Mouse (Mus musculus) small intestine, adult 2 months (tissue): ENCODE measurements at regions not wholly inside any gene's neighbourhood (a gene's known extent, or its start where the extent isn't known, plus 50 kb on each side); places are given as distances from the start of the nearest gene placed in this dataset.

Experiments
- CTCF ChIP-seq: fragments of 200-500 bp; IDR thresholded peaks from 2 replicates; pipeline ENCODE4 v1.5.1; 2012; ENCODE audit warnings: low read depth, mild to moderate bottlenecking, control low read depth, inconsistent platforms, low read length, moderate library complexity, mixed read lengths; ENCODE audit not compliant: insufficient replicate concordance, insufficient read length; ENCODE audit errors: extremely low read depth
- POLR2A ChIP-seq: fragments of 200-500 bp; IDR thresholded peaks from 2 replicates; pipeline ENCODE4 v1.6.1; 2012; ENCODE audit warnings: low read depth, mild to moderate bottlenecking, control low read depth, inconsistent platforms, low read length, moderate library complexity

DNA sequence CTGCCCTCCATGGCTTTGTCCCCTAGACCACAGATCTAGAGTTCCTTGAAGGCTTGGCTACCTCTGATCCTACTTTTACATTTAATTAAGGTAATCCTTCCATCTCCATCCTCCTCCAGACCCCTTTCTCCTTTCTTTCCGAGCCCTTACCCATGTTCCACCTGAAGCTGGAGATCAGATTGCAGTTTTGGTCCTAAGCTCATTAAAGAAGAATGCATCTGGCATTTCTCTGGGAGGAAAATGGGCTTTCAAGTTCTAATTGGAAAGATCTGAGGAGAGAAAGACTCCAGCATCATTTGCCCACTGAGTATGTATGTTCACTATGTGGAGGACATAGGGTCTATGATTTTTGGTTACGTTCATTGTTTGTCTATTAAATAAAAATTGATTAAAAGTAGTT, 112.2 kb downstream of the Sem1 start:
- TF ChIP-seq POLR2A (no peak), CTCF (no peak)
